Mouse (Mus musculus) lung, postnatal 0 days (tissue): ENCODE data around the gene Nyap2.

ENCODE experiments used
- CTCF ChIP-seq: IDR thresholded peaks from 2 replicates; pipeline ENCODE4 v1.5.1; 2016; ENCODE audit warnings: antibody characterized with exemption, mild to moderate bottlenecking
- EP300 ChIP-seq: IDR thresholded peaks from 2 replicates; pipeline ENCODE4 v1.6.1; 2016; ENCODE audit warnings: antibody characterized with exemption, mild to moderate bottlenecking, control low read depth

DNA sequence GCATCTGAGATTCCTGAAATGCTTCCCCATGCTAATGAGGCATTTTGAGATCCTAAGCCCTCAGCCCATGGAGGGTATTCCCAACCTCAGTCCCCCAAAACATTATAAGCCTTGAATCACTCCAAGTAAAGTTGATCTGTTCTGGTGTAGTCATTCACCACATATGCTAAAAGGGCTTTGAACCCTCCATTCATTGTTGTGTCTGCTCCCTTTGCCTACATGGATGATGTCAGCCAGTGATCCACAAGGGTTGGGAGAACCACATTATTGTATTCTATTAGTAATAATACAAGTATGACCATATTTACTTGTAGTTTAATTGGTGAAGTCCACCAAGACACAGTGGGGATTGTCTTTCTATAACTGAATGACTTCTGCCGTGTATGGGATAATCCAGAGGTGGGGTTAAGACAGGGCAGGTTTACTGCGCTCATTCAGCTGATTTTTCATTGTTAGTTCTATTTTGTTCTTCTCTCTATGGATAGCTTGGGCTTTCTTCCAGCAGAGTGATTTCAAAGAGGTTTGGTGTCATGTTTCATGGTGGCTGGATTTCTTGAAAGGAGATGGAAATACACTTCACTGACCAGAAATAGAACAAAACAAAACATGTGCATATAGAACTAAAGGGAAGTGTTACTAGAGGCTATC is 155.1 kb downstream of the Nyap2 start:
- TF ChIP-seq EP300 (no peak), CTCF (no peak)
